Mouse (Mus musculus) embryonic facial prominence, embryonic 15.5 days (tissue): ENCODE results near the gene Mmp10. TPM values are rescaled to one million over a fixed set of nuclear protein-coding genes. Genes with fewer than 3 reads are reported as not detected.

ENCODE experiments used
- ATAC-seq: fragments of 200-750 bp; cut with Nextera tagmentation; 2 replicates; pipeline ENCODE4 v1.8.0; 2017; ENCODE audit warnings: low read depth, moderate TSS enrichment; ENCODE audit not compliant: insufficient number of reproducible peaks, low FRiP score, low TSS enrichment
- H3K27ac ChIP-seq: fragments of 300-500 bp; sonication (generic); replicated peaks from 2 replicates; pipeline ENCODE4 v1.5.1; 2015; ENCODE audit warnings: mild to moderate bottlenecking, inconsistent platforms
- H3K27me3 ChIP-seq: fragments of 300-500 bp; sonication (generic); 2 replicates; pipeline ENCODE4 v1.6.1; 2015; ENCODE audit warnings: inconsistent platforms
- H3K36me3 ChIP-seq: fragments of 300-500 bp; sonication (generic); 2 replicates; pipeline ENCODE4 v1.6.1; 2015; ENCODE audit warnings: mild to moderate bottlenecking, inconsistent platforms
- H3K4me1 ChIP-seq: fragments of 300-500 bp; sonication (generic); 2 replicates; pipeline ENCODE4 v1.6.1; 2015; ENCODE audit warnings: inconsistent platforms
- H3K4me2 ChIP-seq: fragments of 300-500 bp; sonication (generic); replicated peaks from 2 replicates; pipeline ENCODE4 v1.6.1; 2015; ENCODE audit warnings: mild to moderate bottlenecking, inconsistent platforms
- H3K4me3 ChIP-seq: fragments of 300-500 bp; sonication (generic); replicated peaks from 2 replicates; pipeline ENCODE4 v1.5.1; 2015; ENCODE audit warnings: mild to moderate bottlenecking, inconsistent platforms
- H3K9ac ChIP-seq: fragments of 300-500 bp; sonication (generic); 2 replicates; pipeline ENCODE4 v1.6.1; 2015; ENCODE audit warnings: inconsistent platforms
- H3K9me3 ChIP-seq: fragments of 300-500 bp; sonication (generic); replicated peaks from 2 replicates; pipeline ENCODE4 v1.6.1; 2016; ENCODE audit warnings: inconsistent platforms
- WGBS: fragments of 180-500 bp; shearing (Covaris S2); methylation state at CpG from one replicate; pipeline ENCODE4 v1.1.7; 2015; 5-methylcytosine and 5-hydroxymethylcytosine counted together
- polyA plus RNA-seq: library from polyadenylated mRNA; unstranded; fragments of >200 nt; fragmentation: Nextera tagmentation; extraction: Ambion mirVana; gene quantifications from 2 replicates; pipeline ENCODE4 v1.2.1, GENCODE M21; 2015

Mmp10 gene
- polyA plus RNA-seq, 1 experiment from 2014 or later, result not detected

DNA sequence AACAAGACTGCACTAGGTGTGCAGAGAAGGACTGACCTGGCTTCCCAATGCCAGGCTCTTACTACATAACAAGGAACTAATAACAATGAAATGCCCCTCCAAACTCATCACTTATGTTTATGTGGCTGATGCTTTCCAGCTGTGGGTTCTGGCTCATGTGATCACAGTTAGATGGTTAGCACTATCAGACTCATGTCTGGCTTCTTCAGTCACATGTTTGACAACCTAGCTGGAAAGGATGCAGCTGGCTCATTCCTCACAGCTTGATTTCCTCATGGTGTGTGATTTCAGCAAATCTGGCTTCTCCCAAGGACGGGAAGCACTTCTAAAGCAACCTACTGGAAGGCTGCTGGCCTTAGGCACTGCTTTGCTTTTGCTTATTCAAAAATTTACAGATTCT, 43.3 kb downstream of the Mmp10 start:
- H3K9me3 ChIP-seq, result no peaks in the 10 kb centered on the region
- H3K36me3 ChIP-seq, result no peaks in the 10 kb centered on the region
- no peak overlapping the region for H3K27ac ChIP-seq
- H3K4me1 ChIP-seq, result no peaks in the 10 kb centered on the region
- WGBS, result 29% methylated on average over 1 of the region's 1 CpGs
- H3K27me3 ChIP-seq, result no peaks in the 10 kb centered on the region
- no peak overlapping the region for H3K9ac ChIP-seq
- H3K4me2 ChIP-seq, result no peak overlapping the region
- no peak for ATAC-seq
- no peak overlapping the region for H3K4me3 ChIP-seq

DNA sequence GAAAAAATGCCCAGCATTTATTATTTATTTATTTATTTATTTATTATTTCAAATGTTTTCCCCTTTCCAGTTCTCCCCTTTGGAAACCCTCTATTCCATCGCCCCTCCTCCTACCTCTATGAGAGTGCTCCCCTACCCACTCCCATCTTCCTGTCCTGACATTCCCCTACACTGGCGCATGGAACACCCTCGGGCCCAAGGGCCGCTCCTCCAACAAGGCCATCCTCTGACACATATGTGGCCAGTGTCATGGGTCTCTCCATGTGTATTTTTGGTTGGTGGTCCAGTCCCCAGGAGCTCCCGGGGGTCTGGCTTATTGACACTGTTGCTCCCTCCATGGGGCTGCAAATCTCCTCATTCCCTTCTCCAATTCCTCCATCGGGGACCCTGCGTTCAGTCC, 43.8 kb downstream of the Mmp10 start:
- 86% methylated on average over 7 of the region's 7 CpGs for WGBS
- H3K9me3 ChIP-seq, result no peaks in the 10 kb centered on the region
- H3K9ac ChIP-seq, result no peak overlapping the region
- H3K27me3 ChIP-seq, result no peaks in the 10 kb centered on the region
- no peaks in the 10 kb centered on the region for H3K36me3 ChIP-seq
- H3K27ac ChIP-seq, result no peak overlapping the region
- no peaks in the 10 kb centered on the region for H3K4me1 ChIP-seq
- H3K4me3 ChIP-seq, result no peak overlapping the region
- H3K4me2 ChIP-seq, result no peak overlapping the region
- no peak for ATAC-seq

DNA sequence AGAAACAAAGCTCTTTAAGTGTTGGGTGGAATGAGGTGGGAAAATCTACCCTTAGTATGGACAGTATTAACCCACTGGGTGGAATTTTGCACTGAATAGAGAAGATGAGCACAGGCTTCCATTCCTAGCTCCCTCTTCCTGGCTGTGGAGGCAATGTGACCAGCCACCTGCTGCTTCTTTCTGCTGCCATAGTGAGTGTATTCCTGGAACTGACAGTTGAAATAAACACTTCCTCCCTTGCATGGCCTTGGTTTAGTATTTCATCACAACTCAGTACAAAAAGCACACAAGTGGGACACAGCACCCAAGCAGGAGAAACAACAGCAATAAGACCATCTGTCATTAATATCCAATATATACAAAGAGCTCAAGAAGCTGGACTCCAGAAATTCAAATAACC, 49.8 kb downstream of the Mmp10 start:
- H3K27ac ChIP-seq, result no peak overlapping the region
- no peak overlapping the region for H3K4me2 ChIP-seq
- H3K9me3 ChIP-seq, result no peaks in the 10 kb centered on the region
- no peak for ATAC-seq
- no peaks in the 10 kb centered on the region for H3K36me3 ChIP-seq
- H3K9ac ChIP-seq, result no peak overlapping the region
- H3K4me1 ChIP-seq, result no peaks in the 10 kb centered on the region
- H3K4me3 ChIP-seq, result no peak overlapping the region
- no peaks in the 10 kb centered on the region for H3K27me3 ChIP-seq

DNA sequence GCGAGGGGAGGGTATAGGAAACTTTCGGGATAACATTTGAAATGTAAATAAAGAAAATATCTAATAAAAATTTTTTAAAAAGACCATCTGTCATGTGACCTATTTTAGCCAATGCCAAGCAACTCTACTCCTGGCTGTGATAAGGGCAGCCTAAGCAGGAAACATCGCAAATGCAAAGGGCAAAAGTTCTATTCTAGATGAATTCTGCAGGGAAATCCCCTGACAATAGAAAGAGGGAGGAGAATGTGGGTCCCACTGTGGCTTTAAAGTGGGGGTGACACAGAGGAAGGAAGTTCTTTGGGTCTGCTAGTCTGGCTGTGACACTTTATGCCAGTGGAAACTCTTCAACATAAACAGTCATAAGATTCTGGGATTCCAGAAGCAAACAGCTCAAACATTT, 51.4 kb downstream of the Mmp10 start:
- 90% methylated on average over 3 of the region's 3 CpGs for WGBS
- H3K4me1 ChIP-seq, result no peaks in the 10 kb centered on the region
- no peaks in the 10 kb centered on the region for H3K9me3 ChIP-seq
- no peak overlapping the region for H3K4me2 ChIP-seq
- ATAC-seq, result no peak
- no peaks in the 10 kb centered on the region for H3K36me3 ChIP-seq
- H3K4me3 ChIP-seq, result no peak overlapping the region
- no peaks in the 10 kb centered on the region for H3K27me3 ChIP-seq
- no peak overlapping the region for H3K27ac ChIP-seq
- no peak overlapping the region for H3K9ac ChIP-seq

DNA sequence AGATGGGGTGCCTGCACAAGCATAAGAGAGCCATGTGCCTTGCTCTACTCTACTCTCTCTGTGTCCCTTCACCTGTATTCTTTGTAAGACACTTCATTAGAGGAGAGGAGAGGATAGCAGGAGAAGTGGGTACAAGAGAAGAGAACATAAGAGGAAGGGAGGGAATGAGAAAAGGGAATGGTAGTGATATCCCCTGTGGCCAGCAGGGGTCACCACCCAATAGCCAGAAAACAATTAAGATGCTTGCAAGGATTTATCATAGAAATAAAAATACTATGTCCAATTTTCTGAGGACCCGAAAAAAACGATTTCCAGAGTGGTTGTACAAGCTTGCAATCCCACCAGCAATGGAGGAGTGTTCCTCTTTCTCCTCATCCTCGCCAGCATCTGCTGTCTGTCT, 52.2 kb downstream of the Mmp10 start:
- no peak for ATAC-seq
- Histone ChIP-seq H3K27me3 (no peaks in the 10 kb centered on the region), H3K4me1 (no peaks in the 10 kb centered on the region), H3K36me3 (no peaks in the 10 kb centered on the region), H3K9me3 (no peaks in the 10 kb centered on the region), H3K4me2 (no peak overlapping the region), H3K9ac (no peak overlapping the region), H3K27ac (no peak overlapping the region), H3K4me3 (no peak overlapping the region)
- 40% methylated on average over 3 of the region's 3 CpGs for WGBS

DNA sequence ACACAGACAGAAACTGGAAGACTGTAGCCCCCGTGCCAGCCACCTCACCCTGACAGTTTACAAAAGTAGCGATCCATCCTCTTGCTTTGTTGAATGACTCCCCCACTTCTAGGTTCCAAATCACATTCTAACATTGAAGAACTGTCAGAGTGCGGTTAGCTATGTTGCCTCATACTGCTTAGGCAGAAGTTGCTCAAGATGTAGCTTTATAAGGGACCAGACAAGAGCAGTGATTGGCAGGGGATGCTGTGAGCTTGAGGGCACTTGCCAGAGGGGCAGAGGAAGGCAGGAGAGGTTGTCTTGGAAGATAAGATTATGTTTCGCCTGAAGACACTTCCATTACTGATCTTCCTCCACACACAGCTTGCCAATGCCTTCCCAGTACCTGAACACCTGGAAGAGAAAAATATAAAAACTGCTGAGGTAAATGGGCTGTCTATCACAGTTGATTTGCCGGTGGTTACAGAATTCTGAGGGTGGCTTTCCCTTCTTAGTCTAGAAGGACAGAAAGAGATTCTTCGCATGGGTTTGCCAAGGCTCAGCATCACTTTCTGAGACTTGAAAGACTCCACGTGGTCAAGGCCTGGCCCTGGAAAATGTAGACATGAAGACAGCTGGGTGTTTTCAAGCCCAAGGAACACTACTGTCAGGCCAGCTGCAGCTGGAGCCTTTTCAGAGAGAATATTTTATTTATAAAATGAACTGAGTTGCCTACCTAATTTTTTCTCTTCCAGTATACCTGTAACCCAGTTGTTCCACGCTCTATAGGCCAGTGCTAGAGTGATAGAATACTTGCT, 56.3 kb downstream of the Mmp10 start, which contains the start of gene Mmp8:
Gene Mmp8 (plus strand): TSS at position 236 of the 797 bp plus-strand sequence.
- no peak within 1 kb of the TSS for H3K4me3 ChIP-seq
- ATAC-seq, result no peak
- H3K4me2 ChIP-seq, result no peak within 1 kb of the TSS
- no peaks in the 10 kb centered on the region for H3K4me1 ChIP-seq
- no peaks in the 10 kb centered on the region for H3K36me3 ChIP-seq
- H3K27ac ChIP-seq, result no peak within 1 kb of the TSS
- no peak within 1 kb of the TSS for H3K9ac ChIP-seq
- no peaks in the 10 kb centered on the region for H3K27me3 ChIP-seq
- 75% methylated on average over 8 of the region's 8 CpGs for WGBS
- no peaks in the 10 kb centered on the region for H3K9me3 ChIP-seq

Other genes with a start within 250 kb of the Mmp10 start
- gene Mmp13, start 229.8 kb upstream of the Mmp10 start, polyA plus RNA-seq, result 20.7 and 33.1 TPM in 2 replicates
- 0.08 and 0.80 TPM in 2 replicates for gene Mmp12, start 158.0 kb upstream of the Mmp10 start, polyA plus RNA-seq
- not detected in 2 replicates for gene Mmp1b, start 114.3 kb upstream of the Mmp10 start, polyA plus RNA-seq
- 0.54 and 0.61 TPM in 2 replicates for gene Mmp3, start 56.5 kb upstream of the Mmp10 start, polyA plus RNA-seq
- gene Mmp8, start 56.1 kb downstream of the Mmp10 start, polyA plus RNA-seq, result 1.0 and 1.2 TPM in 2 replicates
- 0.33 TPM in 1 of 2 replicates, not detected in the other for gene Mmp27, start 69.0 kb downstream of the Mmp10 start, polyA plus RNA-seq
- gene Mmp20, start 125.9 kb downstream of the Mmp10 start, polyA plus RNA-seq, result not detected in 2 replicates
- 0.16 TPM in 1 of 2 replicates, not detected in the other for gene Mmp7, start 189.7 kb downstream of the Mmp10 start, polyA plus RNA-seq